Mouse (Mus musculus) layer of hippocampus, postnatal 25 days (tissue): Measurements from ENCODE around the gene Mybl2. TPM values are rescaled to one million over a fixed set of nuclear protein-coding genes. Genes with fewer than 3 reads are reported as not detected.
A peak's percentile ranks its signal among the peaks of the same experiment; 100 is the strongest.
"Not testable (repeated sequence)": the region's sequence is repeated elsewhere in the genome, so short reads cannot be mapped to it uniquely, and the experiment has no call there.

Source experiments
- DNase-seq, 2 experiments: peaks; one replicate each; pipeline ENCODE4 v3.0.0; 2022; ENCODE audit warnings: mixed read lengths in 2 of 2, low spot score in 1 of 2; ENCODE audit errors: extremely low spot score in 1 of 2
- total RNA-seq, 2 experiments: library from RNA; stranded (reverse); gene quantifications; 2 replicates each; pipeline ENCODE4 v1.2.3; 2021

Mybl2 gene
- 1 to 10 TPM; 1.3 to 2.1 TPM for total RNA-seq

GRCm38 (mm10) chr2:163054335-163054840 is at the start of gene Mybl2:
TSS of gene Mybl2 (plus strand) at chr2:163054687.
- peak; percentile 72 for DNase-seq

- no peak for DNase-seq
These were observed 47.2 kb upstream of the Mybl2 start for GRCm38 (mm10) chr2:163007299-163007698.

- peak; percentile 94 to 95 for DNase-seq
These were observed 37.4 kb upstream of the Mybl2 start, which contains the start of gene Ift52 for GRCm38 (mm10) chr2:163016916-163017743. TSS of gene Ift52 (plus strand) at chr2:163017354.

- no peak for DNase-seq
These were observed 23.2 kb upstream of the Mybl2 start for GRCm38 (mm10) chr2:163031289-163031688.

- no peak for DNase-seq
These were observed 22.7 kb upstream of the Mybl2 start for GRCm38 (mm10) chr2:163031757-163032156.

- no peak for DNase-seq
These were observed 21.9 kb upstream of the Mybl2 start for GRCm38 (mm10) chr2:163032622-163033021.

- DNase-seq, result no peak
These were observed 14.5 kb upstream of the Mybl2 start for GRCm38 (mm10) chr2:163039940-163040339.

- DNase-seq, result peak; percentile 62 to 78
These were observed 6.4 kb upstream of the Mybl2 start for GRCm38 (mm10) chr2:163048125-163048524.

GRCm38 (mm10) chr2:163049116-163049515 is 5.4 kb upstream of the Mybl2 start:
- no peak for DNase-seq

- DNase-seq, result no peak
These were observed 2.8 kb upstream of the Mybl2 start for GRCm38 (mm10) chr2:163051691-163052090.

- DNase-seq, result no peak
These were observed 2.4 kb upstream of the Mybl2 start for GRCm38 (mm10) chr2:163052101-163052500.

GRCm38 (mm10) chr2:163052826-163053225 is 1.7 kb upstream of the Mybl2 start:
- no peak for DNase-seq

GRCm38 (mm10) chr2:163054891-163055494 is 506 bp downstream of the Mybl2 start:
- DNase-seq, result no peak

- DNase-seq, result no peak
These were observed 1.2 kb downstream of the Mybl2 start for GRCm38 (mm10) chr2:163055715-163056114.

GRCm38 (mm10) chr2:163056584-163056983 is 2.1 kb downstream of the Mybl2 start:
- DNase-seq, result no peak

- DNase-seq, result not testable (repeated sequence)
These were observed 4.5 kb downstream of the Mybl2 start for GRCm38 (mm10) chr2:163058981-163059380.

GRCm38 (mm10) chr2:163060630-163061029 is 6.1 kb downstream of the Mybl2 start:
- DNase-seq, result no peak

GRCm38 (mm10) chr2:163061203-163062118 is 7.0 kb downstream of the Mybl2 start:
- DNase-seq, result no peak

GRCm38 (mm10) chr2:163062119-163062508 is 7.6 kb downstream of the Mybl2 start:
- DNase-seq, result no peak

- DNase-seq, result no peak
These were observed 11.8 kb downstream of the Mybl2 start for GRCm38 (mm10) chr2:163066326-163066725.
